Mouse (Mus musculus) layer of hippocampus, postnatal 10 days (tissue): Measurements from ENCODE around the gene Pik3r5. TPM values are rescaled to one million over a fixed set of nuclear protein-coding genes. Genes with fewer than 3 reads are reported as not detected.

ENCODE experiments used
- DNase-seq, 2 experiments: peaks; one replicate each; pipeline ENCODE4 v3.0.0; 2021; ENCODE audit warnings: low spot score in 2 of 2
- total RNA-seq, 2 experiments: library from RNA; stranded (reverse); gene quantifications; 2 replicates each; pipeline ENCODE4 v1.2.3; 2021

Gene Pik3r5
- total RNA-seq, 2 experiments from 2014 or later, result 1.2 to 1.6 TPM

GRCm38 (mm10) chr11:68400727-68401219 lies 31.1 kb upstream of the Pik3r5 start, which contains the start of gene Ntn1:
Gene Ntn1 (minus strand): TSS chr11:68400823.
- no peak for DNase-seq

DNA sequence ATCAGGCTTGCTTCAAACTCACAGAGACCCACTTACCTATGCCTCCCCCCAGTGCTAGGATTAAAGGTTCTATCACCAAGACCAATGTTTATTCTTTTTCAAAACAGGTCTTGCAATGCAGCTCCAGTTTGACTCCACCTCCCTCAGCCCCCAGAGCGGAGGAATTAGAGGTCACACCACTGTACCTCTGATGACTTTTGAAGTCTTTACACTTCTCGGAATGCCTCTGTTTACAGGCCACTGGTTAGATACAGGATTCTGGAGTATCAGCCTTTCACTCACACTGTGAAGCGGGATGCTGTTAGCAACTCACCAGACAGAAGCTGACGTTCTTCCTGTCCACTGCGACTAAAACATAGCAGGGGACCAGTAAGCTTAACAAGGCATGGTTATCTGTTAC lies 30.5 kb upstream of the Pik3r5 start:
- DNase-seq, result no peak

DNA sequence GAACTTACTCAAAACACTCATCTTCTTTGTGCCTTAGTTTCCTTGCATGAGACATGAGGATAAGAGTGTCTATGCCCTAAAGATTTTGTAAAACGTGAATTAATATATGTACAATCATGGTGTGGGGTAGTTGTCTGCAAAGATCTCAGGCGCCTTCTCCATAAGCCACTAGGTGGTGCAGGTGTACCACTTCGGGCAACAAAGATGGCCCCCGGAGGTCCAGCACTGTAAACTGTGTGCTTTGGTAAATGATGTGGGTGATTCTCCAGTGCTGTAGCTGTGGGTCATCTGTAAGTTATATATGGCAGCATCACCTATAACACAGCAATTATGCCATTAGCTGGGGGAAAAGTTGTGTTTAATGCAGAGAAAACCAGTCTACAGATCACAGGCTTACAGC lies 27.7 kb upstream of the Pik3r5 start:
- DNase-seq, result no peak

DNA sequence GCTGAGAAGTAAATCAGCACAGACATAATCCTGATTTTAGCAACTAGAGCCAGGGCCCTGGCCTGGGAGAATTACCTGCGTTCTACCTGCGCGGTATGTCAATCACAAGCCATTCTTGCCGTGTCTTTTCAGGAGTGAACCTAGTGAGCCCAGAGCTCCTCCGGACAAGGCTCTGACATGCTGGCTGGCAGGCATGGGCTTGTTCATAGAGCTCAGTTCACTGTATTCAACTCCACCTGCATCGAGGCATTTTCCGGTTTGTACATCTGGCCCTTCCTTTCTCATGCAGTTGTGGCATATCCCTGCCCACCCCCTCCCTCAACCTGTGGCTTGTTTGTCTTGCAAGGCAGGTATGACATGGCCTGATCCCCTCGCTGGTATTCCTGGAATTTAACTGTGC lies 26.3 kb upstream of the Pik3r5 start:
- DNase-seq, result no peak

DNA sequence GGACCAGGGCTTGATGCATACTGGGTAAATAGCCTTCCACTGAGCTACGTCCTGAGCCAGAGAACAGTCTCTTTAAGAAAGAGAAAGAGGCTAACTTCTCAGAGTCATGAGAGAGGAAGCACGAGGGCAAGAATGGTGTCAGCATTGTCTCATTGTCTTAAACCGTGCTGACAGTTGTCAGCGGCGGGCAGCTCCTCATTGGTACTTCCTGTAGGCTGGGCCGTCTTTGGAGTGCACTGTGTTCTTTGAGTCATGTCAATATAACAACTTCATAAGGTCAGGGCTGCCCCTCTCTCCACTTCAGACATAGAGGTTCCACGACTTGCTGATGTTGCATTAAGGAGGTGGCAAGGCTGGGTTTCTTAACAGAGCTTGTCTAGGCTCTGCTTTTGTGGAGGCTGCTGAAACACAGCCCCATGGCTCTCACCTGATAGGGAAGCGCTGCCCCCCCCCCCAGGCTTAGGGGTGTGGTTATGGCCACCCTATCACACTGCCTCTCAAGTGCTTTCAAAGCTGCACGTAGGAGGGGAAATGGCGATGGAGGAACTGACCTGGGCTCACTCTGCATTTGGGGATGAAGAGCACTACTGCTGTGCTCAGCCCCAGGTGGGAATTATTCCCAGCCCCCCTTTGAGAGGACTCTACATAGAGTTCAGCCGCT lies 24.5 kb upstream of the Pik3r5 start:
- DNase-seq, result no peak

DNA sequence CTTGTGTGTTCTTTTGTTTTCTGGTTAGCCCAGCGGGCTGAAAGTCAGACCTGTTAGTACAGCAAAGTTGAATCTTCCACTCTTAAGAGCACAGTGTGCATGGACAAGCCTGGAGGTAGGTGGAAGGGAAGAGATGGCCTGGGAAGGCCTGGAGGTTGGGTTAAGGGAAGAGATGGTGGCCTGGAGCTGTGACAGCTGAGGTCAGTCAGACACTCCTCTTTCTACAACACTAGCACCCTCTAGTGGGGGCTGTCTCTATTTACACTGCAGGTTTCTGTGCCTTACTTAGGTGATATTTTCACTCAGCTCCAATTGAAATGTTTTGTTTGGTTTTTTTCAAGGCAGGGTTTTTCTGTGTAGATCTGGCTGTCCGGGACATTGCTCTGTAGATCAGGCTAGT lies 23.8 kb upstream of the Pik3r5 start:
- peak; percentile 75 to 83 for DNase-seq

DNA sequence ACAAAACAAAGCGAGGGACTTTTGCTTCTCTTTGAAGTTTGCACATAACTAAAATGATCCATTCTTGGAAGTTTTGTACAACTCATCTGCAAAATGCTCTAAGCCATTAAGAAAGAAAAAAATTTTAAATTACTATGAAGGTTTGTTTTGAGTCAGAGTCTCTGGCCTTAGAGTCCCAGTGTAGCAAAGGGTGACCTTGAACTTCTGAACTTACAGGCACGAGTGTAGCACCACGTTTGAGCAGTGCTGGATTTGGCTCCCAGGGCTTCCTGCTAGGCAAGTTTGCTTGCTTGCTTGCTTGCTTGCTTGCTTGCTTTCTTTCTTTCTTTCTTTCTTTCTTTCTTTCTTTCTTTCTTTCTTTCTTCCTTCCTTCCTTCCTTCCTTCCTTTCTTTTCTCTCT lies 14.9 kb upstream of the Pik3r5 start:
- no peak for DNase-seq

DNA sequence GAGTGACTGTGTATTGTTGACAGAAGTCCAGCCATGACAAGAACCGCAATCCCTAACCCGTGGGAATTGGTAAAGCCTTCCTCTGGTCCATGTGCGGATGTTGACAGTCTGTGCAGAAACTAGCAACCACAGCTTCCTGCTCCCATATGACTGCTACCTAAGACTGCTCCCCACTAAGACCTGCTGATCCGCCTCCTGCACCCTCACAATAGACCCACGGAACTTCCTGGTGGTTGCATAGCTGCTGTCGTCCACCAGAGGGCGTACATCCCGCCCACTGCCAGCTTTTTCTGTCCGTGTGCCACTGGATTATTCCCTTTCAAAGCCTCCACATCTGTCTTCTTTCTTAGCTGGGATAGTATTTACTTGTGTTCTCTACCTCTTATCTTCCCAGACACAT lies 14.1 kb upstream of the Pik3r5 start:
- peak; percentile 41 to 49 for DNase-seq

DNA sequence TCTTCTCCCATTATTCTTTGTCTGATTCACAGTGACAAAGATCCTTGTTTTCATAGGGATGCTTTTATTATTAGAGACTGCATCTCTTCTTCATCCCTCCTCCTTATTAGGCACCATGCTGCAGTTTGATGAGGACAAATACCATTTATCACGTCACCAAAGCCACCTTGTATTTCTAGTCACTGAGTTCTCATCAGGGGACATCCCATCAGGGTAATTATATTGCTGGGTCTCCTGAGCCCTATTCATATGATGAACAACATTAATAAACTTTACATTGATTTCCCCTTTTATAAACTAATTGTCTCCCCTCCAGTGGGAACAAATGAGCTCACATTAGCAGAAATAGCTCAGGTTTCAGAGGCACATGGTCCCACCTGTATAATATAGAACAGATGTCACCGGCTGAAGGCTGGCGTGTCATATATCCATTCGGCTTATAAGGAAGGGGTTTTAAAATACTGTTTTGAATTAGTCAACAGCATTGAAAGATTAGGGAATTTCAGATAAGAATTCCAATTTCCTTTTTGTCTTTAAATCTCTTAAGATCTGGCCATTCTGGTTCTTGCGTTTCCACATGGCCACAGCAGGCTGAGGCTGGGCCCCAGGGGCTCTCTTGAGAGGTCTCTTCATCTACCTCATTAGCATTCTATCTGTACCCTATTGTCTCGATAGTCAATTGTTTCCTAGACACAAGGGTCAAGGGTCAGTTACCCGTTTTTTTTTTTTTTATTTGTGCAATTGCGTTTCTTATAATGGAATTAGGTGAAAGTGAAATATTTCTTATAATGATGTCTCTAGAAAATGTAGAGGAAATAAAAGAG lies 6.2 kb upstream of the Pik3r5 start:
- DNase-seq, result no peak

GRCm38 (mm10) chr11:68427083-68427570 lies 4.8 kb upstream of the Pik3r5 start:
- DNase-seq, result no peak

GRCm38 (mm10) chr11:68430662-68431061 lies 1.3 kb upstream of the Pik3r5 start:
- DNase-seq, result no peak

- DNase-seq, result no peak
Measured at GRCm38 (mm10) chr11:68432361-68433021, 570 bp downstream of the Pik3r5 start.

DNA sequence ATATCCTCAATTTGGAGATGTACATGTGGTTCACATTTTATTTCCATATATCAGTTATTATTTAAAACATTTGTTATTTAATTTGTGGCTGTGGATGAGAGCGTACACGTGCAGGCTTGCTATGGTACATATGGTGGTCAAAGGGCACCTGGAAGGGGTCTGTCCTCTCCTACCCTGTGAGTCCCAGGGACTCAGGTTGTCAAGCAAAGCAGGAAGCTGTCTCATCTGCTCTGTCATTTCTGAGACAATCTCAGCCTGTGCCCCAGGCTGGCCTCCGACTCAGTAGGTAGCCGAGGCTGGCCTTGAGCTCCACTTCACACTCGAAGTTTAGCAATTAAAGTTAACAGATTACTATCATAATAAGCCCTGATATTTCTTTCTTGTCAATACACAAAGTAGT lies 1.6 kb downstream of the Pik3r5 start:
- DNase-seq, result no peak

DNA sequence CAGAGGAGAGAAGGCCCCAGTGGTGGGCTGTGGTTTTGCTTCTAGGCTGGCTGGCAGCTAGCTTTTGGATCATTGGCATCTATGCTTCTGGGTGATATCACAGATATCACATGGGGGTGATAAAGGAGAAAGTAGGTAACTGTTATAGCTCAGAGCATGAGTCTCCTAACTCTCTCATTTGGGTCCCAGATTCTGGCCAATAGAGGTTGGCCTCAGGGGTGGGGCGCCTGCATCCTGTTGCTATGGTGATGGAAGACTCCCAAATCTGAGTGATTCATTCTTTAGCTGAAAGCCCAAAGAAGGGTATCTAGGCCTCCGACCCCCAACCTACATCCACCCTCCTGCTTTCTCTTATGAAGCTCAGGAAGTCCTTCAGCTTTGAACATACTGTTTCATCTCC lies 2.8 kb downstream of the Pik3r5 start:
- DNase-seq, result no peak

- DNase-seq, result no peak
Measured at GRCm38 (mm10) chr11:68435601-68436000, 3.7 kb downstream of the Pik3r5 start.

- no peak for DNase-seq
Measured at GRCm38 (mm10) chr11:68436376-68436775, 4.5 kb downstream of the Pik3r5 start.

- DNase-seq, result no peak
Measured at GRCm38 (mm10) chr11:68440100-68440499, 8.2 kb downstream of the Pik3r5 start.

DNA sequence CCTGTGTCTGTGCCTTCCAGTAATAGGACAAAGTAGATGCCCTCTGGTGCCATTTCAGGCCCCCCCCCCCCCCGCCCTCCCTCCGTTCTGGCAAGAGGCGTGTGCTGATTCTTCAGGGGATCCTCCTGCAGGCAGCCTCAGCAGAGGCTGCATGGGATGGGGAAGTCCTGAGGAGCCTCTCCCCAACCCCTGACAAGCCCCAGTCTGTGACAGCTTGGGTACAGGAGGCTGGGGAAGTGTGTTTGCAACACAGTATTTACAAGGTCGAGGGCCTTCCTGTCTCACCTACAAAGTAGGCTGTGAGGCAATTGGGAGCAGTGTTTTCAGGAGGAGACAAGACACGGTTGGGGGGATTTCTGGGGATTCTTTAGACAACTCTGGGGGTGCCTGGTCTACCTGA lies 9.0 kb downstream of the Pik3r5 start:
- DNase-seq, result no peak

DNA sequence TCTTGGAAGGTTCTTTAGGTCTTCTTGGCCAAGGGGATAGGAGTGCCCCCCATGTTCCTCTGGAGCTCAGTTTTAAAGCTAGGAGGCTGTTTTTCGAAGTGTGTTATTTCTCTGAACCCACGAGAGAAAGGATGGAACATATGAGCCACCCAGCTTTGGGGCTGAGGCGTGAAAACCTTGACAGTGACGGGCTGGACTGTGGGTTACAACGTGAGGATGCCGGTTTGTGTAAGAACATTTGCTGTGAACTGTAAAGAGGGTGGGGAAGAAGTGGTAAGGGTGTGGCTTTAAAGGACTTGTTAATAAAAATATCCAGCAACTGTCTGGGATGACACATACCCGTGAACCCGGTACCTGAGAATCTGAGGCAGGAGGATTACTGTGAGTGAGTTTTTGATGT lies 10.4 kb downstream of the Pik3r5 start:
- DNase-seq, result no peak

DNA sequence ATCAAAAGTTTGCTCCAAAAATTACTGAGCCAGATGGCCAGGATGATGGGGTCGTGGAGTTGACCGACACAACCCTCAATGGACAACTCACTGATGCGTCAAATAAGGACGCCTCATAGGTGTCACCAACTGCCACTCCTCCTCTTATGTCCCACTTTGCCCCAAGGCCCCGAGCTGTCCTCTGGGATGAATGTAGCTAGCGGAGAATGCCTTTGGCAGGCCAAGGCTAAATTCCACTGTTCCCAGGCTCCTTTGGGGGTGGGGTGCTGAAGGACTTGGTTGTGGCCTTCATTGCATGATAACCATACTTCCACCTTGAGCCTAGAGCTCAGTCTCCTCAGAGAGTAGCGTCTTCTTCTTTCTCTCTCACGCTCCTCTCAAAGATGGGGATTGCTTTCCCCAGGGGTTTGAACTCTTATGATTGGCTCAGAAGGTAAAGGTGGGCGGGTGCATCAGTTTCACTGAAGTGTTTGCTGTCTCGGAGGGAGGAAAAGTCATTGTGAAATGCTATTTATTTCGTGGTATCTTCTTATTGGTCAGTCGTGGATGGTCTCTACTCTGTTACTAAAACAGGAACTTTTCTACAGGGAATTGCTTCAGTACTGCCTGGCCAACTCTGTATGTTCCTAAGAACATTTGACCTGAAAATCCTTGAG lies 11.2 kb downstream of the Pik3r5 start:
- DNase-seq, result no peak

GRCm38 (mm10) chr11:68445901-68446300 lies 14.0 kb downstream of the Pik3r5 start:
- DNase-seq, result no peak
